22 mouse cellular contexts compared by ENCODE assay signal in the genomic region with DNA sequence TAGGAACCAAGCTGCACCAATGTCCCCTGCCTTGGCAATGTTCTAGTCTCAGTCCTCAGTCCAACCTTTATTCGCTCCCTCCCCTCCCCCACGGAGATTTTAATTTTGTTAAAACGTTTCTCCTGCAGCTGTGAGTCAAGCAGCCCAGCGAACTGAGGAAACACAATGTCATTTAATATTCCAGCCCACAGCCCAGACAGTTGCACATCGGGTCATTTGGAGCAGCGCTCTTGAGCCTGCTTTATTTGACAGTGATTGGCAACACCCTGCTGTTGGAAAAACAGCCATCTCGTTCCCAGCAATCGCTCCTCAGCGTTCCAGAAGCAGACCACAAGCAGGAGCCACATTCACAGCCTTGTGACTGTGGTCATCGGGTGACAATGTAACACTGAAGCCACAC. TPM values are rescaled to one million over a fixed set of nuclear protein-coding genes. Genes with fewer than 3 reads are reported as not detected.
DNase-seq lines count a peak whose midpoint lies in the region; ATAC-seq and TF ChIP-seq lines count a peak whose summit lies in the region.
"Had no signal": no experiment of that assay in that cellular context is flagged by ENCODE, and none has a peak within 500 bp of the region (broad histone marks: within the 10 kb centered on the region; RNA-seq: fewer than 3 reads in every experiment).

No protein-coding gene starts in this region.

- ATAC-seq in heart, embryonic 12.5 days (ENCODE audit: insufficient number of reproducible peaks, low FRiP score) = no peak
- ATAC-seq in midbrain, embryonic 12.5 days (ENCODE audit: low FRiP score, low read depth) = peak; percentile 54; the same call in 1 of the 2 replicates
- ATAC-seq in forebrain, embryonic 14.5 days = peak; percentile 55; the same call in 1 of the 2 replicates
- 0 out of 2 replicates have a peak, but pooled peaks have one; percentile 45 for ATAC-seq in hindbrain, embryonic 16.5 days
- ATAC-seq: activated CD4-positive, CD25-positive, alpha-beta regulatory T cell, adult 4 months; CD4-positive, CD25-positive, alpha-beta regulatory T cell, adult 4 months had no signal

- DNase-seq in heart, adult 8-10 months (ENCODE audit: low spot score) = no peak
- no peak for DNase-seq in midbrain, embryonic 10.5 days (ENCODE audit: low spot score)
- peak; percentile 41 for DNase-seq in forebrain, embryonic 14.5 days (ENCODE audit: low spot score)
- DNase-seq in spleen, postnatal 4 days (ENCODE audit: low spot score in 2 of 2) = no peak
- no peak for DNase-seq in left cerebral cortex, adult 2 months (ENCODE audit: extremely low spot score in 1 of 2, low spot score in 2 of 2)
- DNase-seq: cerebellum, adult 11-12 months; gastrocnemius, postnatal 14 days had no signal

- TF ChIP-seq CTCF in left cerebral cortex, adult 2 months (IDR thresholded peaks at IDR 0.05) = no peak

- H3K4me1 ChIP-seq in heart, embryonic 12.5 days (replicated peaks) = peaks cover 1% of the 10 kb centered on the region
- H3K4me1 ChIP-seq in midbrain, embryonic 12.5 days = peaks cover 14% of the 10 kb centered on the region
- peaks cover 17% of the 10 kb centered on the region for H3K4me1 ChIP-seq in midbrain, embryonic 10.5 days
- H3K4me1 ChIP-seq in forebrain, embryonic 14.5 days (ENCODE audit: control insufficient read depth, insufficient read depth, low read length) = peaks cover 10% of the 10 kb centered on the region
- peaks cover 3% of the 10 kb centered on the region; the same call in 1 of the 2 replicates for H3K4me1 ChIP-seq in hindbrain, embryonic 16.5 days (ENCODE audit: control insufficient read depth, insufficient read depth, low read depth, low read length)
- H3K4me1 ChIP-seq: lung, embryonic 15.5 days had no signal

- H3K27me3 ChIP-seq in heart, embryonic 12.5 days (replicated peaks) = no peaks in the 10 kb centered on the region
- no peaks in the 10 kb centered on the region for H3K27me3 ChIP-seq in midbrain, embryonic 12.5 days
- H3K27me3 ChIP-seq in midbrain, embryonic 10.5 days (ENCODE audit: low read depth, poor library complexity, severe bottlenecking) = no peaks in the 10 kb centered on the region
- no peaks in the 10 kb centered on the region for H3K27me3 ChIP-seq in forebrain, embryonic 14.5 days (replicated peaks; ENCODE audit: control insufficient read depth, insufficient read depth, low read length)
- no peaks in the 10 kb centered on the region for H3K27me3 ChIP-seq in hindbrain, embryonic 16.5 days (replicated peaks; ENCODE audit: control insufficient read depth, insufficient read depth, low read length)
- H3K27me3 ChIP-seq: heart, embryonic 15.5 days; lung, embryonic 15.5 days; neural tube, embryonic 12.5 days had no signal

- intact Hi-C loops in left cerebral cortex, adult 2 months (cut with DNase I) = no loop called here

- H3K36me3 ChIP-seq in heart, embryonic 12.5 days = no peaks in the 10 kb centered on the region
- no peaks in the 10 kb centered on the region for H3K36me3 ChIP-seq in midbrain, embryonic 12.5 days
- H3K36me3 ChIP-seq in midbrain, embryonic 10.5 days = no peaks in the 10 kb centered on the region
- no peaks in the 10 kb centered on the region for H3K36me3 ChIP-seq in forebrain, embryonic 14.5 days (ENCODE audit: control insufficient read depth, insufficient read depth, low read length)
- no peaks in the 10 kb centered on the region for H3K36me3 ChIP-seq in hindbrain, embryonic 16.5 days (ENCODE audit: control insufficient read depth, insufficient read depth, low read length)
- H3K36me3 ChIP-seq: heart, embryonic 15.5 days; lung, embryonic 15.5 days; neural tube, embryonic 12.5 days had no signal

- H3K9me3 ChIP-seq in heart, embryonic 12.5 days (replicated peaks) = no peaks in the 10 kb centered on the region
- no peaks in the 10 kb centered on the region for H3K9me3 ChIP-seq in midbrain, embryonic 12.5 days
- no peaks in the 10 kb centered on the region for H3K9me3 ChIP-seq in midbrain, embryonic 10.5 days (replicated peaks)
- no peaks in the 10 kb centered on the region for H3K9me3 ChIP-seq in forebrain, embryonic 14.5 days (replicated peaks; ENCODE audit: control insufficient read depth, low read length)
- H3K9me3 ChIP-seq in hindbrain, embryonic 16.5 days (ENCODE audit: control insufficient read depth, low read length) = no peaks in the 10 kb centered on the region
- H3K9me3 ChIP-seq: heart, embryonic 15.5 days; lung, embryonic 15.5 days; neural tube, embryonic 12.5 days had no signal

- H3K9ac ChIP-seq in heart, embryonic 12.5 days = no peak overlapping the region
- no peak overlapping the region for H3K9ac ChIP-seq in midbrain, embryonic 12.5 days (replicated peaks)
- no peak overlapping the region for H3K9ac ChIP-seq in forebrain, embryonic 14.5 days (ENCODE audit: low read length)
- H3K9ac ChIP-seq in hindbrain, embryonic 16.5 days (ENCODE audit: low read depth, low read length) = no peak overlapping the region
- H3K9ac ChIP-seq: heart, embryonic 15.5 days; lung, embryonic 15.5 days; neural tube, embryonic 12.5 days had no signal

- no peak overlapping the region for H3K4me3 ChIP-seq in heart, embryonic 12.5 days
- no peak overlapping the region for H3K4me3 ChIP-seq in midbrain, embryonic 12.5 days
- no peak overlapping the region for H3K4me3 ChIP-seq in midbrain, embryonic 10.5 days
- H3K4me3 ChIP-seq in forebrain, embryonic 14.5 days (ENCODE audit: low read depth, low read length) = no peak overlapping the region
- no peak overlapping the region for H3K4me3 ChIP-seq in hindbrain, embryonic 16.5 days (ENCODE audit: low read length)
- no peak overlapping the region for H3K4me3 ChIP-seq in left cerebral cortex, adult 2 months
- H3K4me3 ChIP-seq: heart, embryonic 15.5 days; lung, embryonic 15.5 days; neural tube, embryonic 12.5 days had no signal

- peak overlapping the region; percentile 2; the same call in 1 of the 2 replicates for H3K4me2 ChIP-seq in heart, embryonic 12.5 days
- H3K4me2 ChIP-seq in midbrain, embryonic 12.5 days (replicated peaks) = peak overlapping the region; percentile 19
- H3K4me2 ChIP-seq in forebrain, embryonic 14.5 days (ENCODE audit: low read length) = no peak overlapping the region
- peak overlapping the region; percentile 34 for H3K4me2 ChIP-seq in hindbrain, embryonic 16.5 days (ENCODE audit: low read length)
- H3K4me2 ChIP-seq: heart, embryonic 15.5 days; lung, embryonic 15.5 days; neural tube, embryonic 12.5 days had no signal

- 37% methylated on average over 10 of the region's 10 CpGs for WGBS in heart, embryonic 12.5 days
- 31% methylated on average over 10 of the region's 10 CpGs for WGBS in midbrain, embryonic 12.5 days
- WGBS in midbrain, embryonic 10.5 days = 44% methylated on average over 10 of the region's 10 CpGs
- 22% methylated on average over 10 of the region's 10 CpGs for WGBS in forebrain, embryonic 14.5 days
- WGBS in hindbrain, embryonic 16.5 days = 16% methylated on average over 10 of the region's 10 CpGs

- no peak overlapping the region for H3K27ac ChIP-seq in heart, embryonic 12.5 days (ENCODE audit: poor library complexity, severe bottlenecking)
- H3K27ac ChIP-seq in midbrain, embryonic 12.5 days (replicated peaks) = peak overlapping the region; percentile 58; the same call in 1 of the 2 replicates
- H3K27ac ChIP-seq in midbrain, embryonic 10.5 days (replicated peaks) = no peak overlapping the region
- H3K27ac ChIP-seq in forebrain, embryonic 14.5 days (ENCODE audit: low read depth, low read length) = no peak overlapping the region
- no peak overlapping the region for H3K27ac ChIP-seq in hindbrain, embryonic 16.5 days (ENCODE audit: low read depth, low read length)
- H3K27ac ChIP-seq in left cerebral cortex, adult 2 months = no peak overlapping the region
- H3K27ac ChIP-seq: heart, embryonic 15.5 days; lung, embryonic 15.5 days; neural tube, embryonic 12.5 days had no signal

RNA-seq across cellular contexts. Expression of gene Slc10a4, which starts 11.3 kb away (rescaled TPM):
- 0.41 and 0.50 TPM in 2 replicates for polyA plus RNA-seq in heart, embryonic 12.5 days (2016; fragmentation: Nextera tagmentation; extraction: Ambion mirVana)
- total RNA-seq in heart, adult 8-10 months (2022) = under 1 TPM in 1 of 4 experiments, not detected in 3; 0.11 TPM
- 15.0 and 16.4 TPM in 2 replicates for polyA plus RNA-seq in midbrain, embryonic 12.5 days (2016; fragmentation: Nextera tagmentation; extraction: Ambion mirVana)
- polyA plus RNA-seq in midbrain, embryonic 10.5 days (2016; fragmentation: Nextera tagmentation; extraction: Ambion mirVana) = 1.9 and 6.6 TPM in 2 replicates
- 15.6 and 16.5 TPM in 2 replicates for polyA plus RNA-seq in forebrain, embryonic 14.5 days (2014; fragmentation: Nextera tagmentation; extraction: Ambion mirVana)
- 35.5 and 41.4 TPM in 2 replicates for polyA plus RNA-seq in hindbrain, embryonic 16.5 days (2015; fragmentation: Nextera tagmentation; extraction: Ambion mirVana)
- total RNA-seq in left cerebral cortex, adult 2 months (2021) = 1 to 10 TPM in 1 of 2 experiments, under 1 TPM in 1; 0.36 to 2.2 TPM
- total RNA-seq: gastrocnemius, postnatal 14 days; liver, adult 2 months; megakaryocyte, adult 5-6 weeks had no signal
- polyA plus RNA-seq: activated CD4-positive, CD25-positive, alpha-beta regulatory T cell, adult 4 months; CD4-positive, CD25-positive, alpha-beta regulatory T cell, adult 4 months; liver, adult 2 months had no signal

RNA-seq across cellular contexts. Expression of gene Gm10135, which starts 20.9 kb away (rescaled TPM):
- polyA plus RNA-seq in heart, embryonic 12.5 days (2016; fragmentation: Nextera tagmentation; extraction: Ambion mirVana) = not detected in 2 replicates
- total RNA-seq in heart, adult 8-10 months (2022) = not detected
- polyA plus RNA-seq in midbrain, embryonic 12.5 days (2016; fragmentation: Nextera tagmentation; extraction: Ambion mirVana) = not detected in 2 replicates
- not detected in 2 replicates for polyA plus RNA-seq in midbrain, embryonic 10.5 days (2016; fragmentation: Nextera tagmentation; extraction: Ambion mirVana)
- polyA plus RNA-seq in forebrain, embryonic 14.5 days (2014; fragmentation: Nextera tagmentation; extraction: Ambion mirVana) = not detected in 2 replicates
- polyA plus RNA-seq in hindbrain, embryonic 16.5 days (2015; fragmentation: Nextera tagmentation; extraction: Ambion mirVana) = not detected in 2 replicates
- not detected for total RNA-seq in left cerebral cortex, adult 2 months (2021)
- total RNA-seq: gastrocnemius, postnatal 14 days; layer of hippocampus, adult 8-10 months; left cerebral cortex, postnatal 25 days; liver, adult 2 months had no signal
- polyA plus RNA-seq: activated CD4-positive, CD25-positive, alpha-beta regulatory T cell, adult 4 months; CD4-positive, CD25-positive, alpha-beta regulatory T cell, adult 4 months; cortical plate, adult 2 months; heart, embryonic 15.5 days; intestine, embryonic 14.5 days; liver, adult 2 months; lung, embryonic 15.5 days; neural tube, embryonic 12.5 days; stomach, embryonic 16.5 days had no signal
